Mouse (Mus musculus): ENCODE results near the gene Zfp292.
A peak's percentile ranks its signal among the peaks of the same experiment; 100 is the strongest.

The Zfp292 gene

DNA sequence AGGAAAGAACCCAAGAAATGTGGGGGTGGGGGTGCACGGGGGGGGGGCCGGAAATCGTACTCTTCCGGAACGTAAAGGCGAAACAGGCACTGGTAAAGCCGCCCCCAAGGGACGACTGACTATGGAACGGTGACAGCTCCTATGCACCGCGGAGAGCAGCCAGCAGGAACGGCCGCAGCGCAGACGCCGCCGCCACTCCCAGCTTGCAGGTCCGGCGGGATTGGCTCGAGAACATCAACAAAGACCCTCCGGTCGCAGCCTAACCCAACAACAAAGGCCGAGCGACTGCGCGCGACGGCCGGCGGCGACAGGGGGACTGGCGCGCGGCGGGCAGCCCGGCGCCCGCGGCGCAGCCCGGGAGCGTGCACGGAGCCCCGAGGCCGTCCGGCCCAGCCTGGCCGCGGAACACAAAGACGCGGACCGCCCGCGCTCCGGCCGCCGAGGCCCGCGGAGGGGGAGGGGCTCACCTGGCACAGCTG is 430 bp downstream of the Zfp292 start:
- peak; percentile 72 for DNase-seq (ENCODE audit: low spot score in 2 of 2)

DNA sequence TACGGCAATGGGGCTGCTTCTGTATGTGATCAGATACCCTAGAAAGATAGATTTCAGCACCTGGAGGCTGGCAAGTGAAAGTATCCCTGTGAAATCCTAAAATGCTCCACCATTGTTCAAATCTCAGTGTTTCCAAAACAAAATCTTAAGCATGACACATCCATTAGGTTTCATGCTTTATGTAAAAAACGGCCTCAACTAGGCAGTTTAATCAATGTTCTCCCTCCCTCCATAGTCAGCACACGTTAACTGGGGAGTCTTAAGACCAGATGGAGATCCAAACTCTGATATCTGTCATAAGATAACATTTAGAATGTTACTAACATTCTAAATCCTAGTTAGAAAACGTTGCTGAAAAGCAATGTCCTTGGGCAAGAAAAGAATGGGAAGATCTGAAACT is 909 bp downstream of the Zfp292 start:
- no peak for DNase-seq (ENCODE audit: low spot score in 2 of 2)

DNA sequence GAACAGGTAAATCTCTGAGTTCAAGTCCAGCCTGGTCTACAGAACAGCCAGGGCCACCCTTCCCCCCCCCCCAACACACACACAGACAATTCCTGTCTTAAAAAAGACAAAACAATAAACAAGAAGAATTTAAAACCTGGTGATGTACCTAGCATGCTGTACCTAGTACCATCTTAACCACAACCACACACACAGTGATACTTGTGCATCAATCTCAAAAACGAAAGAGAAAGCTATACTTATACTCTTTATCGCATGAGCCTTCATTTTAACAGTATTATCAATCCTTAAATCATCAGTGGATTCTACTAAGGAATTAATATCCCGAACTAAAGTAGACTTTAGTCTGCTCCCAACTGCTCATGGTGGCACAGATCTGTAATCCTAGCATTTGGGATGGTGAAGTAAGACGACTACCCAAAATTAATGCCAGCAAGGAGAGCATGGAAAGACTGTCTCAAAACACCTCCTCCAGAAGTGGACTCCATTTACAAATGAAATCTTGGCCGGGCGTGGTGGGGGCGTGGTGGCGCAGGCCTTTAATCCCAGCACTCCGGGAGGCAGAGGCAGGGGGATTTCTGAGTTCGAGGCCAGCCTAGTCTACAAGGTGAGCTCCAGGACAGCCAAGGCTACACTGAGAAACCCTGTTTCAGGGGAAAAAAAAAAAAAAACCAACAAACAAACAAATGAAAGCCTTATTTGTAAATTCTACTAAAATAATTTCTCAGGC is 1.7 kb downstream of the Zfp292 start:
- no peak for DNase-seq (ENCODE audit: low spot score in 2 of 2)

DNA sequence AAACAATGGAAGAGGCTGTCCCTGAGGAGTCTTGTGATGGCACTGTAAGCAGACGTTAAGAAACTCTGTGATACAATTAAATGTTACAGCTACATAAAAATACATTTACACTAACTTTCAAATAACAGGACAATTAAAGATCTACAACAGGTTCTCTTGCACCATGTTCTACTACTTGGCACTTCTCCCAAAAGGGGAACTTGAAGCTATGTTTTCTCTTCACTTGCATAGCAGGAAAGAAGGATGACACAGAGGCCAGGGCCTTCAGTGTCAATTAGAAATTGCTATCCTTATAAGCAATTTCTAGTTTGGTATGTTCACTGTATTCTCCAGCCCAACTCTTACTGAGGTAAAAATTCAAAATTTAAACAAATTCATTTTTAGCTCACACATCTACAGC is 8.5 kb downstream of the Zfp292 start:
- DNase-seq (ENCODE audit: low spot score in 2 of 2): no peak

DNA sequence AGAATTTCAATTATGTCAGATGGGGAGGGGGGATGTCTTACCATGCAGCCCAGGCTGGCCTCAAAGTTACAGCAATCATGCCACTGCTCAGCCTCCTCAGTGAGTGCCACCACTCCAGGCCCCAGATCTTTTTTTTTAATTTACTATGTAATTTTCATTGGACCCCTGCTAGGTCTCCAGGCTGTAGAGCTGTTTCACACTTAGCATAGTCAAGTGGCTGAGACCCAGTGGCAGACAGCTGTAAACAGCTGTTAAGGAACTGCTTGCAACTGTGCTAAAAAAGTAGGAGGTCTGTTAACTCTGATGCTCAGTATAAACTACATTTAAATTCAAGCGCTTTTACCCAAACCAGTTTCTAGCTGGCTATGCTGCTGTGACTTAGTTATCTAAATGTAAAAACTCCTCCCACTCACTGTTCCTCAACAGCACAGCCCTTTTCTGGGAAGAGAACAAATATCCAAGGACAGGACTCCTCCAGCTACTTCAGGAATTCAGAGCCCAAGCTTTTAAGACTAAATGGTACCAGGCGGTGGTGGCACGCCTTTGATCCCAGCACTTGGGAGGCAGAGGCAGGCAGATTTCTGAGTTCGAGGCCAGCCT is 9.8 kb downstream of the Zfp292 start:
- no peak for DNase-seq (ENCODE audit: low spot score in 2 of 2)

DNA sequence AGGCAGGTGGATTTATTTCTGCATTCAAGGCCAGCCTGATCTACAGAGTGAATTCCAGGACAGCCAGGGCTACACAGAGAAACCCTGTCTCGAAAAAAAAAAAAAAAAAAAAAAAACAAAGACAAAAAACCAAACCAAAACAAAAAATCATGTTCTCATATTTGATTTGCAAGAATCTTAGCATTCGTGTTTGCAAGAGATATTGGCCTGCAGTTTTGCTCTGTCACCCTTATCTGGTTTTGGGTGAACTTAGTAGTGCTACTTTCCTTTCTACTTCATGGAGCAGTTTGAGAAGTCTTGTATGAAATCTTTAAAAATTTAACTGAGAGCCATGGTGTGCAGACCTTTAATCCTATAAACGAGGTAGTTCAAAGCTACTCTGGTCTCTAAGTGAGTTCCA is 12.9 kb downstream of the Zfp292 start:
- no peak for DNase-seq (ENCODE audit: low spot score in 2 of 2)

DNA sequence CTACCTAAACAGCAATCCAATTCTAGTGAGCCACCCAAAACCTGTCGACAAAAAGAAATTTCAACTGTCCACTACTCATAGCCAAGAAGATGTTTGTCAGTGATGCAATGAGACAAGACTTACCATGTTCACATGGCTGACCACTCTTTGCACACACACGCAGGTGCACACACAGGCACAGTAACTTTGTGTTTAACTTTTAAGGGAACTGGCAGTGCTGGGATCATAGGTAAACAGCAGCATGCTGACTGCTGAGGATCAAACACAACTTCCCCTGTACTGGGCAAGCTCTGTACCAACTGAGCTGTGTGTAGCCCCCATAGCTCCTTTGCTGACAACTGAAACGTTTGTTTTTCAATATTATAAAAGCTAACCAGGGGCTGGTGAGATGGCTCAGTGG is 21.3 kb downstream of the Zfp292 start:
- no peak for DNase-seq (ENCODE audit: low spot score in 2 of 2)

DNA sequence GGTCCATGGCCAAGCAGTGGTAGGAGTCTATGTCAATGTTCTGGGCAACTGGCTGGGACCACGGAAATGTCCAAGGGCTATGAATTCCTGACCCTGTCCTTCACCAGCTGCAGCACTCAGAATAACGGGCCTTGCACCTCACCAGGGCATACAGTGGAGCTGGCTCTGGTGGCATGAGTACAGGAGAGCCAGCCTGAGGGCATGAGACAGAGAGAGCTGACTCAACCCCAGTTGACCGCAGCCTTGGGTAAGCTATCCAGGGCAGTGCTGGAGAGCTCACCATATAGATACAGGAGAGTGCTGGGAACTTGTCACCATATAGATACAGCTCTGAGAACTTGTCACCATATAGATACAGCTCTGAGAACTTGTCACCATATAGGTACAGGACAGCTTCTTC is 23.3 kb downstream of the Zfp292 start:
- DNase-seq (ENCODE audit: low spot score in 2 of 2): no peak

DNA sequence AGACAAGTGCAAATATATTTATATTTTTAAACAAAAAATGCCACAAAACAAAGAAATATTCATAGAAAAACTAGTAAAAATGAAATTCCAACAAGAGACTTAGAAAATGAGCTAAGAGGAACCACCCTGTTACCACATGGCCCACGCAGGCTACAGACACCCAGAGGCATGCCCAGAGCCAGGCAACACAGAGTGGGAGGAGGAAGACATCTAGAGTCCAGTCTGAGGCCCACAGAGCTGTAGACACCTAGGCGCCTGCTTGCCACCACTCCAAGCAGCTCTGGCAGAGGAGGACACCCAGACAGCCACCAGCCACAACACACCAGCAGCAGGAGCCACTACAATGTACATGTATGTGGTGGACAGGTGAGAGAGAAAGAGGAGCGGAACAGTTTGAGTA is 23.9 kb downstream of the Zfp292 start:
- no peak for DNase-seq (ENCODE audit: low spot score in 2 of 2)

DNA sequence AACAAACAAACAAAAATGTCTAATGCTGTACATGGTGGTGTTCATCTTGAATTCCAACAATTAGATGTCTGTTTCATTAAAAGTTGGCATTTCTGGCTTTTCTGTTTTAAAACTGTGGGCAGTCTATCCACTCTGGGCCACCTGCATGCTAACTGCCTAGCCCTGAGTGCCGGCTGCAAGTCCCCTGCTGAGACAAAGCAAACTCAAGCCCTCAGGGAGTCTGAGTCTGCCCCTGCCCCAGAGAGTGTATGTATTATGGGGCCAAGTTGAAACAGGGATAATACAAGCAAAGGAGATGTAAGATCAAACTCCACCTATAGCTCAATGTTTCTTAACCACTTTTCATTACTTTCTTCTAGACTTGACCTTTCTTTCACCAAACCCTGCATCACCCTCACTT is 26.8 kb downstream of the Zfp292 start:
- DNase-seq (ENCODE audit: low spot score in 2 of 2): no peak

DNA sequence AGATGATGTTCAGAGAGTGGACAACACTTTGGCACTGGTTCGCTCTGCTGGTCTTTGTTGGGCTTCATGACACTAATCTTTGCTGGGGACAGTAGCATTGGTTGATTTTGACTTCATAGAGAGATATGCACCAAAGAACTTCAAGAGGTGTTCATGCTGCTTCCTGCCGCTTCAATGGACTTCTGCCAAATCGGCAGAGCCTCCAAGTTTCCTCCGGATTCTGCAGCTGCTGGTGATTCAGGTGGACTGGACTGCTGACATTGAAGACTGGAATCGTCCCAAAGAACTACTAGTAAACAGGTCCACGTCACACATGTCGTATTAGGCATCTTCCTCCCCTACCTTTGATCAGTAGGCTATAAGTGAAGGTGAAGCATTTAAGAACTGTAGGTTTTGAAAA is 30.7 kb downstream of the Zfp292 start:
- DNase-seq (ENCODE audit: low spot score in 2 of 2): no peak

DNA sequence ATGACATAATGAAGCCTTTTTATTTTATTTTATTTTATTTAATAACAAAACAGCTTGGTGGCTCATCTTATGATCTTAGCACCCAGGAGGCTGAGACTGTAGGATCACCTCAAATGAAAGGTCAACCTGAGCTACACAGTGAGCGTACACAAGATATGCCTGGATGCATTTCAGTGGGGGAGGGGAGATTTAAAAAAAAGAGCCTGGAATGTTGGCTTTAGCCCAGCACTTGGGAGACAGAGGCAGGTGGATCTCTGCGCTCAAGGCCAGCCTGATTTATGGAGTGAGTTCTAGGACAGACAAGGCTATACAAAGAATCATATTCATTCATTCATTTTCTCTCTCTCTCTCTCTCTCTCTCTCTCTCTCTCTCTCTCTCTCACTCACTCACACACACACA is 32.6 kb downstream of the Zfp292 start:
- no peak for DNase-seq (ENCODE audit: low spot score in 2 of 2)

DNA sequence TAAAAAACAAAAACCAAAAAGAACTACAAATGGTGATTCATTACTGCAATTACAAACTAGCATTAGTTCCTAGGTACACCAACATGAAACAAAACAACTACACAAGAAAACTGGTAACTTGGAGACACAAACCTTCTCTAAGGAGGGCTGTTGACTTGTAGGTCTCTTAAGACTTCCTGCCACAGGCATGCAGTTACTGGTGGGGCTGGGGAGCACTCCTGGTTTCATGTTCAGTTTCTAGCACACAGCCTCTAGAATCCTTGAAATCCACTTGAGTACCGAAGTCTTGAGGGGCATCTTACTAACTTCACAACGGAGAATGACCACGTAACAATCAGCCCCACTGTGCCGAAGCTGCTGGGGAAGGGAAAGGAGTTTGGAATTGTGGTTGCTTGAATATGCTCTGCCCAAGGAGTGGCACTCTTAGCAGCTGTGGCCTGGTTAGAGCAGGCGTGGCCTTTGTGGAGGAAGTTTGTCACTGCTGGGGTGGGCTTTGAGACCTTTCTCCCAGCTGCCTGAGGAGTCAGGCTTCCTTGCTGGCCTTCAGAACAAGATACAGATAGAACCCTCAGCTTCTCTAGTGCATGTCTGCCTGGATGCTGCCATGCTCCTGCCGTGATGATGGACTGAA is 35.0 kb downstream of the Zfp292 start:
- no peak for DNase-seq (ENCODE audit: low spot score in 2 of 2)

DNA sequence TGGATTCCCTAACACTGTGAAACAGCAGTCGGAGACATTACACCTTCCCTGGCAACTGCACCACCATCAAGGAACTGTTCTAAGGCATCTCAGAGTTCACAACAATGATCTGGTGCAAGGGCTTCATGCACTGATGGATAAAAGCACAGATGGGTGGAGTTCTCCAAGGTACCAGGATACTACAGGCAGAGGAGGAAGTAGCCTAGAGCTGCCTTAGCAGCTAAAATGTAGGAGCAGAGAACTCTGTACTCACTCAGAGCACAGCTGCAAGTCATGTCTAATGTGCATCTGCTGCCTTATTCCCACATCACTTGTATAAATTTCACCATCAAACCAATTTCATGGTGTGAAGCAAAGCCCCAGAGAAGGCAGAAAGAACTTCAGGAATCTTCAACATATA is 38.9 kb downstream of the Zfp292 start:
- DNase-seq (ENCODE audit: low spot score in 2 of 2): no peak

DNA sequence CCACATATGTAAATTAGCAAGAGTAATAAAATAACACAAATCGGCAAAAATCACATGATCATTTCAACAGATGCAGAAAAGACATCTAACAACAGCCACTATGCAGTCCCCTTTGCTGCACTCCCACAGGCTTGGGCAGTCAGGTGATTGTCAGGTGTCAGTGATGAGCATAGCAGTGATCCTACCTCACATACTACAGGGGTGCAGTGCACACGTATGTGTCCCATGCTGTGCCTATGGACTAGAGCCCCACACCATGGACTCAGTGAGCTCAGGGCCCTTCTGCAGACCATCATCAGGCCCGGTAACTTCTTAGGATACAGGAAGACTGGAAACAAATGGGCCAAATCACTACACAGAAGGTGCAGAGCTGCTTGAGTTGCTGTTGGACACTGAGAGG is 39.9 kb downstream of the Zfp292 start:
- DNase-seq (ENCODE audit: low spot score in 2 of 2): no peak

DNA sequence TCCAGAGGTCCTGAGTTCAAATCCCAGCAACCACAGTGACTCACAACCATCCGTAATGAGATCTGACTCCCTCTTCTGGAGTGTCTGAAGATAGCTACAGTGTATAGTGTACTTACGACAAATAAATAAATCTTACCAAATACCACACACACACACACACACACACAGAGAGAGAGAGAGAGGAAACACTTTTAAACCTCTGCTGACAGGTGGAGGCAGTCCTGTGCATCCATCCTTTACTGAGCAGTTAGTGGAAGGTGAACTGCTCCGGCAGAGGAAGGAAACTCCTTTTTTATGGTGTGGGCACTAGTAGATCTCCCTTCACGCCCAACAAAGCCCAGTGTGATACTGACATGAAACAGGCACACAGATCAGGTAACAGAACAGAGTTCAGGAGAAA is 51.3 kb downstream of the Zfp292 start:
- DNase-seq (ENCODE audit: low spot score in 2 of 2): peak; percentile 37 to 41

DNA sequence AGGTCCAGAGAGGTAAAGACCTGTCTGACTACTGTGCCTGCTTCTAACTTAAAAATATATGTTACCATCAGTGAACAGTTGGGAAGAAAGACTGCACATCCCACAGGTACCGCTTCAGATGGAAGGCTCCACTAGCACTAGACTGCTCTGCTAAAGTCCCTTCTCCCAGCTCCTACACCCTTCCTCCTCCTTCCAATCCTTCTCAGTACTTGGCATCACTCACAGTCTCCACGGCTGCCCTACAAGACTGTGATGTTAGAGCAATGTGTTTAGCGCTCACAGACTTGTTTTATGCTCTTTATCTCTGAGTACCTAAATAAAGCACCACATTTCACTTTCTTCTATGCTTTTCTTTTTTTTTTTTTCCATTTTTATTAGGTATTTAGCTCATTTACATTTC is 53.3 kb downstream of the Zfp292 start:
- no peak for DNase-seq (ENCODE audit: low spot score in 2 of 2)

DNA sequence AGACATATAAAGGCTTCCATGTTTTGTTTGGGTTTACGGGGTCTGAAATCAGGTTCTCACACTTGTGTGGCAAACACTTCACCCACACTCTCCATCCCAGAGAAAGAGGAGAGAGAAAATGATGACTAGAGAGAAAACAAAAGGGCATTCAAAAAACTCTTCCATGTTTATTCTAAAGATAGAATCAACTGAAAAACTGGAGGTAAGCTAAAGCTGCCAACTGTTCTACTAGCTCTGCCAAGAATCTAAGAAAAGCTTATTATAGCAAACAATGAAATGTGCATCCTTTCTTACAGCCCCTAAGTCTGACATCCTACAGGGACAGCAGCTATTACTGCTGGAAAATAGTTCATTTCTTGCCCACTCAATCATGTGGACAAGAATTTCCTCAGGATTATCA is 58.9 kb downstream of the Zfp292 start:
- DNase-seq (ENCODE audit: low spot score in 2 of 2): no peak

DNA sequence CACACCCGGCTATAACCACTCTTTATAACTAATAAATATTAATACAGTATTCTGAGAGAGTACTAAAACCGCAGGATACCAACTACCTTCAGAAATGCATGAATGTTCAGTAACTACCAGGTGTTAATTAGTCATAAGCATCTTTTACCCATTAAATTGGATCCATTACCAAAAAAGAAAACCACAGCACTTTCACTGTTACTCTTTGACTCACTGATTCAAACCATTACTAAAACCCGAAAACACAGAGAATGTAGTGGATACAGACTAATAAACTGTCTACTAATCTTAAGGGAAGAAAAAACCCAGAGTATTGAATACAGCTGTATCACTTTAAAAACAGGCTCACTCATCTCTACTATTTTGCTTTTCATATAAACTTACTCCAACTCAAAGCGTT is 62.9 kb downstream of the Zfp292 start:
- DNase-seq (ENCODE audit: low spot score in 2 of 2): no peak

DNA sequence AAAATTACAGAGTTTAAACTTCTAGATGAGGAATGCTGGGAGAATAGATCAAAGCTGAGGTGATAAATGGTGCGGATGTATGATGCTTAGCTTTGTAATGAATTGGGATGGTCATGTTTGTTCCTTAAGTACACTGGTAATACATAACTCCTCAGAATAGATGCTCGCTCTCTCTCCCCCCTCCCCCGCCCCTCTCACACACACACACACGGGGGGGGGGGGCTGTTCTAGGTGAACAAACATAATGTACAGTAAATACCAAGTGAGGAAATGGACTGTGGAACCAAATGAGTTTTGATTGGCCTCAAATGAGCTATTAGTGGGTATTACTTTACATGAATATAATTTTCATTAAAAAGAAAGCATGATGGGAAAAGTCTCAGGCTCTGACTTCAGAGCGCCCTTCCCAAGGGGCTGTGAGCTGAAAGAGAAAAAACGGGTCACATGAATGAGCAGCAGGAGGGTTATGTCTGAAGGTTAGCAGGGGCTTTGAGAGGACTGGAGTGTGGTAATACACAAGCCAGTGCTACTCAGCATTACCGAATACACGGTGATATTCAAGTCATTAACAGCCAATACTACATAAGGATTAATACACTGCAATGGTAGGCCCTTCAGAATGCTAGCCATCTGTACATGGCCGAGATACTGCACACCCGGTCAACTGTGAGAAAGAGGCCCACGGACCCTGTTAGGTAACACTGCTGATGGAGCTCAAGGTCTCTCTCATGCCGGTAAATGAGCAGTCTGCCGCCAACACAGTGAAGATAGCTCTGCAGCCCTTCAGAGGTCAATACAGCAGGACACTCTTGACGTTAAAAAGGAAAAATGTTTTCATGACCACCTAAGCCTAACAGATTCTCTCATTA is 81.4 kb downstream of the Zfp292 start:
- no peak for DNase-seq (ENCODE audit: low spot score in 2 of 2)

DNA sequence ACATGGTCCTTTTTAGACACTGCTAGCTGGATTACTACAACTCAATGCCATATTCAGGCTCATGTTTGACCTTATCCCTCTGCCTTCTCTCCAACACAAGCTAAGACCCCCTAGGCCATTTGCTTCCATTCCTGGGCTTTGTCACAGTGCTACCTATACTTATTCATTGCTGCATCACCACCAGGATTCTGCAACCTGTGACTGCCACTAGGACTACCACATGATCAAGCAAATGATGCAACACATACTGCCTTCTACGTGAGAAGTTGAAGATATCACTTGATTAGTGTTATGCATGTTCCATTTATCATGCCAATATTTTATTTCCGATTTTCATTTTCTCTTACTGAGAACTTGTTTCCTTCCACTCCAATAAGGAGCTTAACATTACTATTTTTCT is 84.8 kb downstream of the Zfp292 start:
- DNase-seq (ENCODE audit: low spot score in 2 of 2): no peak

DNA sequence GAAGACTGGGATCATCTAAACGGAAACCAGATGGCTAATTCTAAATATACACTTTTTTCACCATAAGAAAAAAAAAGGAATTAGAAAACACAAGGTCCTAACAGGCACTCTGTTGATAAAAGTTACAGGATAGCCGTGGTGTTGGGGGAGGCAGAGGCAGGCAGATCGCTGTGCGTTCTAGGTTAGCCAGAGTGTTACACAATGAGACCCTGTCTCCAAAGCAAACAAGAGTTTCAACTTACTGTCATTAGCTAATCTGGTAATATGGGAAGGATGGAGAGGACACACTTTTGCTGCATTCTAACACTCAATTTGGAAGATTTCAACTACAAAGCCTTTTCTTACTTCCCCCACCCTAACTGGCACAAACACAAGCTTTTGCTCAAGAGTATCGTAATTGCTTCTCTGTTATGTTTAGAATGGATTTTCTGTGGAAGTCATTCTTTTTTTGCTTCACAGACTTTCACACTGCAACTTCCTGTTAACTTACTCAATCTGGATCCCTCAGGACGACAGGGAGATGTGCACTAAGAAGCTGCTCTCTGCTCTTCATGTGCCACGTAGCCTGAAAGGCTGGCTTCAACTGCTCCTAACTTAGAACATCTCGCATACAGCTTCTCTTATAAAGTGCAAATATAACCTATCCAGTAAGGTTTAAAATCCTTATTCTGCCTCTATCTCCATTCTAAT is 85.3 kb downstream of the Zfp292 start:
- no peak for DNase-seq (ENCODE audit: low spot score in 2 of 2)
